Mouse (Mus musculus) intestine, embryonic 15.5 days (tissue): ENCODE results near the gene Cluh. TPM values are rescaled to one million over a fixed set of nuclear protein-coding genes. Genes with fewer than 3 reads are reported as not detected.

Experiments used
- ATAC-seq: fragments of 200-750 bp; cut with Nextera tagmentation; 2 replicates; pipeline ENCODE4 v1.8.0; 2017; ENCODE audit warnings: moderate TSS enrichment, moderate library complexity
- H3K27ac ChIP-seq: fragments of 300-500 bp; sonication (generic); 2 replicates; pipeline ENCODE4 v1.5.1; 2015; ENCODE audit warnings: mild to moderate bottlenecking, inconsistent platforms
- H3K27me3 ChIP-seq: fragments of 300-500 bp; sonication (generic); replicated peaks from 2 replicates; pipeline ENCODE4 v1.6.1; 2015; ENCODE audit warnings: inconsistent platforms
- H3K36me3 ChIP-seq: fragments of 300-500 bp; sonication (generic); 2 replicates; pipeline ENCODE4 v1.6.1; 2015; ENCODE audit warnings: inconsistent platforms
- H3K4me1 ChIP-seq: fragments of 300-500 bp; sonication (generic); replicated peaks from 2 replicates; pipeline ENCODE4 v1.6.1; 2015; ENCODE audit warnings: inconsistent platforms
- H3K4me2 ChIP-seq: fragments of 300-500 bp; sonication (generic); replicated peaks from 2 replicates; pipeline ENCODE4 v1.6.1; 2015; ENCODE audit warnings: mild to moderate bottlenecking, inconsistent platforms
- H3K4me3 ChIP-seq: fragments of 300-500 bp; sonication (generic); replicated peaks from 2 replicates; pipeline ENCODE4 v1.5.1; 2015; ENCODE audit warnings: inconsistent platforms
- H3K9ac ChIP-seq: fragments of 300-500 bp; sonication (generic); 2 replicates; pipeline ENCODE4 v1.6.1; 2015; ENCODE audit warnings: inconsistent platforms
- H3K9me3 ChIP-seq: fragments of 300-500 bp; sonication (generic); 2 replicates; pipeline ENCODE4 v1.6.1; 2016; ENCODE audit warnings: inconsistent platforms
- WGBS: fragments of 180-500 bp; shearing (Covaris S2); methylation state at CpG from one replicate; pipeline ENCODE4 v1.1.7; 2015; 5-methylcytosine and 5-hydroxymethylcytosine counted together
- polyA plus RNA-seq: library from polyadenylated mRNA; unstranded; fragments of >200 nt; fragmentation: Nextera tagmentation; extraction: Ambion mirVana; gene quantifications from 2 replicates; pipeline ENCODE4 v1.2.1, GENCODE M21; 2015

Cluh gene
- polyA plus RNA-seq, 1 experiment from 2014 or later = 56.4 TPM

- 94% methylated on average over 13 of the region's 13 CpGs for WGBS
- Histone ChIP-seq H3K4me3 (no peak overlapping the region), H3K27me3 (no peaks in the 10 kb centered on the region), H3K9me3 (no peaks in the 10 kb centered on the region), H3K27ac (no peak overlapping the region), H3K4me1 (no peaks in the 10 kb centered on the region), H3K4me2 (no peak overlapping the region), H3K9ac (no peak overlapping the region), H3K36me3 (peaks cover 61% of the 10 kb centered on the region)
- no peak for ATAC-seq
These were observed 18.3 kb downstream of the Cluh start for GRCm38 (mm10) chr11:74667582-74668010.

GRCm38 (mm10) chr11:74668466-74668865, 19.2 kb downstream of the Cluh start:
- Histone ChIP-seq H3K36me3 (peaks cover 55% of the 10 kb centered on the region), H3K4me3 (no peak overlapping the region), H3K27ac (no peak overlapping the region), H3K9me3 (no peaks in the 10 kb centered on the region), H3K4me1 (no peaks in the 10 kb centered on the region), H3K9ac (no peak overlapping the region), H3K4me2 (no peak overlapping the region), H3K27me3 (no peaks in the 10 kb centered on the region)
- WGBS = 89% methylated on average over 5 of the region's 5 CpGs
- no peak for ATAC-seq

DNA sequence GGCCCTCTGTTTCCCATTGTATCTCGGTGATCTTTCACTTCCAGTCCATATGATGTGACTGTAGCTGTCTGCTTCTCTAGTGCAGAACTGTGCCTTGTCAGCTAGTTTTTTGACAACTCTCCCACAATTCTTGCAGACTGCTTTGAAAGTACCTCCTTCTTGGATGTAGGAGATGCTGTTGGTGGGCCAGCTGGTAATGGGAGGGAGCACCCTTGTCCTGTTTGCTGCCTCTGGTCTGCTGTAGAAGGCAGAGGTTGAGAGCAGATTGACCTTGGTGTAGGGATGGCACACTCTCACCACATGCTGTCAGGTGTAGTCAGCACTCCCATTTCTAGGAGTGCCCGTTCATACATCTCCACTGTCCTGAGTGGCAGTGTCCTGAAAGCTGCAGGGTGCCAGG, 19.7 kb downstream of the Cluh start:
- Histone ChIP-seq H3K36me3 (peaks cover 50% of the 10 kb centered on the region), H3K4me3 (no peak overlapping the region), H3K27ac (no peak overlapping the region), H3K9ac (no peak overlapping the region), H3K4me1 (no peaks in the 10 kb centered on the region), H3K4me2 (no peak overlapping the region), H3K9me3 (no peaks in the 10 kb centered on the region), H3K27me3 (no peaks in the 10 kb centered on the region)
- 91% methylated on average over 2 of the region's 2 CpGs for WGBS
- no peak for ATAC-seq

GRCm38 (mm10) chr11:74670151-74670550, 20.9 kb downstream of the Cluh start:
- Histone ChIP-seq H3K9me3 (no peaks in the 10 kb centered on the region), H3K4me3 (no peak overlapping the region), H3K36me3 (peaks cover 40% of the 10 kb centered on the region), H3K27me3 (no peaks in the 10 kb centered on the region), H3K4me2 (no peak overlapping the region), H3K4me1 (no peaks in the 10 kb centered on the region), H3K9ac (no peak overlapping the region), H3K27ac (no peak overlapping the region)
- ATAC-seq = no peak

GRCm38 (mm10) chr11:74671013-74671412, 21.7 kb downstream of the Cluh start:
- H3K9ac ChIP-seq = no peak overlapping the region
- no peaks in the 10 kb centered on the region for H3K4me1 ChIP-seq
- H3K4me2 ChIP-seq = no peak overlapping the region
- no peaks in the 10 kb centered on the region for H3K9me3 ChIP-seq
- H3K27me3 ChIP-seq = no peaks in the 10 kb centered on the region
- ATAC-seq = no peak
- H3K27ac ChIP-seq = no peak overlapping the region
- no peak overlapping the region for H3K4me3 ChIP-seq
- peaks cover 33% of the 10 kb centered on the region for H3K36me3 ChIP-seq
- 92% methylated on average over 1 of the region's 1 CpGs for WGBS

- no peak overlapping the region for H3K27ac ChIP-seq
- no peaks in the 10 kb centered on the region for H3K4me1 ChIP-seq
- no peak for ATAC-seq
- whole genome bisulfite sequencing = 82% methylated on average over 5 of the region's 5 CpGs
- no peaks in the 10 kb centered on the region for H3K27me3 ChIP-seq
- no peak overlapping the region for H3K9ac ChIP-seq
- peaks cover 25% of the 10 kb centered on the region for H3K36me3 ChIP-seq
- no peaks in the 10 kb centered on the region for H3K9me3 ChIP-seq
- H3K4me2 ChIP-seq = no peak overlapping the region
- no peak overlapping the region for H3K4me3 ChIP-seq
These were observed 22.5 kb downstream of the Cluh start for GRCm38 (mm10) chr11:74671839-74672238.

GRCm38 (mm10) chr11:74672901-74673513, 23.7 kb downstream of the Cluh start:
- Histone ChIP-seq H3K4me3 (no peak overlapping the region), H3K9me3 (no peaks in the 10 kb centered on the region), H3K27ac (no peak overlapping the region), H3K4me1 (no peaks in the 10 kb centered on the region), H3K4me2 (no peak overlapping the region), H3K27me3 (no peaks in the 10 kb centered on the region), H3K36me3 (peaks cover 19% of the 10 kb centered on the region), H3K9ac (no peak overlapping the region)
- no peak for ATAC-seq
- WGBS = 76% methylated on average over 6 of the region's 6 CpGs

DNA sequence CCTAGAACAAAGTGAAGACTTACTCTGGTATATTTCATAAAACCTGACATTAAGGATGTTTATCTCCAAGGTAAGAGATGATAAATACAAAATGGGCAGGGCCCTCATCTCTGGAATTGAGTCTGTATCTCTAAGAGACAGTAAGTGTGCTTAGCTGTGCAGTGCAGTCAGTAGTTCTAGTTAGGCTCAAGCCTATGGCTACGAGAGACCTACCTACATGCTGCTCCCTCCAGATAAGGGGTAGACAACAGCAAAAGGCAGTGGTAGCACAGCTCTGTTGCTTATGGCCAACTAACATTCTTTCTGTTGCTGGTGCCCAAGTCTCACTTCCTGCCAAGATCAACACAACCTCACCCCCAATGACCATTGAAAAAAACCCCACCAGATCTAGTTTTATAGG, 24.3 kb downstream of the Cluh start:
- no peak overlapping the region for H3K9ac ChIP-seq
- 88% methylated on average over 1 of the region's 1 CpGs for WGBS
- H3K9me3 ChIP-seq = no peaks in the 10 kb centered on the region
- ATAC-seq = no peak
- no peak overlapping the region for H3K27ac ChIP-seq
- H3K4me3 ChIP-seq = no peak overlapping the region
- H3K4me1 ChIP-seq = no peaks in the 10 kb centered on the region
- no peak overlapping the region for H3K4me2 ChIP-seq
- H3K36me3 ChIP-seq = peaks cover 20% of the 10 kb centered on the region
- no peaks in the 10 kb centered on the region for H3K27me3 ChIP-seq

DNA sequence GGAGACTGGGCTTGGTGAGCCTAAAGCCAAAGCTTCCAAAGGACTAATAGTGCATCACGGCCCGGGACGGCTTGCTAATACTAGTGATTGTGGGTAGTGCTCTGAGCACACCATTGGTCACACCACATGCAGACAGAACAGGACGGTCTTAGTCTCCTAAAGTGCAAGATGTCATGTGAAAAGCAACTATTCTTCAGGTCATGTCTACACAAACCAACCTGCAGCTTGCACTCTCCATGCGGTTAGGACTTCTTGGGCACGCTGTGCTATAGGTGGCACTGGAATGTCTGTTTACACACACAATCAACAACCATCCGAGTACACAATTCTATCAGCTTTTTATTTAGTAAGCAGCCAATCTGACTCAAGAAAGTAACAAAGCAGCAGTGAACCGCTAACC, 25.4 kb downstream of the Cluh start:
- no peak for ATAC-seq
- Histone ChIP-seq H3K36me3 (peaks cover 12% of the 10 kb centered on the region), H3K9ac (no peak overlapping the region), H3K4me1 (no peaks in the 10 kb centered on the region), H3K4me3 (no peak overlapping the region), H3K9me3 (no peaks in the 10 kb centered on the region), H3K4me2 (no peak overlapping the region), H3K27me3 (no peaks in the 10 kb centered on the region), H3K27ac (no peak overlapping the region)
- WGBS = 96% methylated on average over 8 of the region's 8 CpGs

DNA sequence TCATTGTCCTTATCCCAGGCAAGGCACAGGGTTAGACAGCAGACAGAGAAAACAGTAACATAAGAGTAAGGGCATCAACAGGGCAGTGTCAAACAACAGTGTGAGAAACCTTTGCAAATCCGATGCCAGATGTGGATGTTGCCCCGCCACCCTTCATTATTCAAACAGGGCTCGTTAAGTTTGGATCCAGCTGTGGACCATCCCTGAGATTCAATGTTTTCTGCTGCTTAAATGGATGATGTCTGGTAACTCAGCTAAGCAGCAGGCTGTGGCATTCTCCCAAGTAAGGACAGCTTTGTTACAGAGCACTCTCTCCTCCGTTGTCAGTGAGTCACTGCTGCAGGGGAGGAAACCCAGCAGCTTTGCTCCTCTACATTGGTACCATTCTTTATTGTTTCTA, 25.9 kb downstream of the Cluh start:
- Histone ChIP-seq H3K4me3 (no peak overlapping the region), H3K9ac (no peak overlapping the region), H3K9me3 (no peaks in the 10 kb centered on the region), H3K36me3 (peaks cover 12% of the 10 kb centered on the region), H3K4me2 (no peak overlapping the region), H3K4me1 (no peaks in the 10 kb centered on the region), H3K27me3 (no peaks in the 10 kb centered on the region), H3K27ac (no peak overlapping the region)
- WGBS = 78% methylated on average over 4 of the region's 4 CpGs
- ATAC-seq = no peak

DNA sequence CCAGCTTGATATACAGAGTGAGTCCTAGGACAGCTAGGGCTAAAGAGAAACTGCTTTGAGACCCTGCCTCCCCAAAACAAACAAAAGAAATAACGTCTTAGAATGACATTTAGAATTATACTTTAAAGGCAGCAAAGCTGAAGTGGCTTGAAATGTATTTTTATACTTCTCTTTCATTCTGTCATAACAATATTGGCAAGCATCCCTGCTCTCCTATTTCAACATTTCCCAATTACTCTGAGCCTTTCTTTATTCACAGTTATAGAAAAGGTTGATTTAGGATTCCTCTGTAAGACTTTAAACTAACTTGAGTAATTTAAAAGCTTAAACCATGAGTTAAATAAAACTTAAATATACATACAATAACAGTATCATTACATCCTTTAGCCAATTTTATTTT, 42.9 kb downstream of the Cluh start:
- Histone ChIP-seq H3K27me3 (no peaks in the 10 kb centered on the region), H3K4me3 (no peak overlapping the region), H3K36me3 (peaks cover under 1% of the 10 kb centered on the region; the same call in 1 of the 2 replicates), H3K4me1 (no peaks in the 10 kb centered on the region), H3K9ac (no peak overlapping the region), H3K4me2 (no peak overlapping the region), H3K9me3 (no peaks in the 10 kb centered on the region), H3K27ac (no peak overlapping the region)
- 51% methylated on average over 1 of the region's 1 CpGs for WGBS
- no peak for ATAC-seq

- no peak for ATAC-seq
- H3K27me3 ChIP-seq = no peaks in the 10 kb centered on the region
These were observed 50.2 kb downstream of the Cluh start for GRCm38 (mm10) chr11:74699505-74699904.

DNA sequence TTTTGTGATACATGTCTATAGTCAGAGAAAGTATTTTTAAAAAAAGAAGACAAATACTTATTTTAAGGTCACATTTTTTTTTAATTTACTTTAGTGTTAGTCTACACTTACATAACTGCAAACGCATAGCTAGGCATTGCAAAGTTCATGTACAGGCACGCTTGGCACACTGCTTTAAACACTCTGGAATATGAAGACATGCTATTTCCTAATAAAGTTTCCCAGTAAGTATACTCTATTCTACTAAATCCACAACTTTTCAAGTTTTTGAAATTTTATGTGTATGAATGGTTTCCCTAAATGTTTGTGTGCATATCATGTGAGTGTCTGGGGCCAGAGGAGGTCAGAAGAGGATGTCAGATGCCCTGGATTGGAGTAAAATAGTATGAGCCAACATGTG, 54.8 kb downstream of the Cluh start:
- Histone ChIP-seq H3K4me2 (no peak overlapping the region), H3K27me3 (no peaks in the 10 kb centered on the region), H3K4me3 (no peak overlapping the region), H3K9me3 (no peaks in the 10 kb centered on the region), H3K4me1 (no peaks in the 10 kb centered on the region), H3K9ac (no peak overlapping the region), H3K27ac (no peak overlapping the region), H3K36me3 (0 out of 2 replicates have a peak, but pooled peaks cover under 1% of the 10 kb centered on the region)
- no peak for ATAC-seq
- 94% methylated on average over 2 of the region's 2 CpGs for WGBS

More at GRCm38 (mm10) chr11:74699505-74699904, 50.2 kb downstream of the Cluh start:
- WGBS = 93% methylated on average over 2 of the region's 2 CpGs
- Histone ChIP-seq H3K36me3 (peaks cover 12% of the 10 kb centered on the region; the same call in 1 of the 2 replicates), H3K9ac (no peak overlapping the region), H3K27ac (no peak overlapping the region), H3K4me2 (no peak overlapping the region), H3K4me3 (no peak overlapping the region), H3K9me3 (no peaks in the 10 kb centered on the region), H3K4me1 (no peaks in the 10 kb centered on the region)
